Mouse (Mus musculus) embryonic fibroblast, embryonic 13.5 days (primary cell): ENCODE measurements at regions not wholly inside any gene's neighbourhood (a gene's known extent, or its start where the extent isn't known, plus 50 kb on each side); places are given as distances from the start of the nearest gene placed in this dataset.

Experiments used
- CTCF ChIP-seq: IDR thresholded peaks from 2 replicates; pipeline ENCODE4 v1.5.1; 2011; ENCODE audit warnings: mild to moderate bottlenecking, control low read depth, low read length, moderate library complexity, borderline replicate concordance; ENCODE audit not compliant: insufficient read depth
- POLR2A ChIP-seq: IDR thresholded peaks from 2 replicates; pipeline ENCODE4 v1.6.1; 2011; ENCODE audit warnings: low read depth, mild to moderate bottlenecking, control low read depth, low read length, moderate library complexity

DNA sequence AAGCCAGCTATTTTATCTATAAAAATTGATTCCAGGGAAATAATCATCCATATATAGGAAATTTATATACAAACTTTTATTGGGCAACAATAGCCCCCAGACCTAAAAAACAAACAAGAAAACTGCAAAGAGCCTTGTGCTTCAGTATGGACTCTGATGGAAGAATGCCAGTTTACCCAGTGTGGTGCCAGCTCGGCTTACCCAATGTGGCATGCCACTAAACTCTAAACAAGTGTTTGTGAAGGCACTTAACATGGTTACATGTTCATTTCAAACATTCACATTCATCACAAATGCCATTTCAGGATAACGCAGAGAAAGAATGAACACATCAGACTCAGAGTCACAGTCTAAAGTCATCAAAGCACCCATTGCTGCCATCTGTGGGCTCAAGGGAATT lies 93.0 kb upstream of the Irx6 start:
- TF ChIP-seq CTCF (no peak), POLR2A (no peak)
